Mouse (Mus musculus) Muller cell, postnatal 12 days (primary cell): ENCODE measurements at regions not wholly inside any gene's neighbourhood (a gene's known extent, or its start where the extent isn't known, plus 50 kb on each side); places are given as distances from the start of the nearest gene placed in this dataset.

Source experiments
- DNase-seq: peaks from one replicate; pipeline ENCODE4 v3.0.0-alpha.2; 2015; ENCODE audit errors: inconsistent ontology term

DNA sequence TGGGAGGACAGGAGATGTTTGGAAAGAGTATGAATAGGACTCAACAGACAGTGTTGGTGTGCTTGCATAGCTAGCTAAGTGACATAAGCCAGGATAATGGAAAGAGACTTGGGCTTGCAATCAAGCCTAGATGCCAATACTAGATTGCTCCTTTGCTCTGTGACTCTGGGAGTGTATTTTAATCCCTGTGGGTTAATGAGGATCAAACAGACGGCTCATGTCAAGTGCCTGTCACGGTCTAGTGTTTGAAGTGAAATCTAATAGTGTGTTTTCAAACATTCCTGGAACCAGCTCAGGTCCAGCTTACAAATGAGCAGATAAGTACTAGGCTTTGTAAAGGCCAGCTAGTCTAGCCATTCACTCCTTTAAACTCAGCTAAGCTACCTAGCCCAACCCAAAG lies 64.1 kb upstream of the Ranbp3l start:
- no peak for DNase-seq

DNA sequence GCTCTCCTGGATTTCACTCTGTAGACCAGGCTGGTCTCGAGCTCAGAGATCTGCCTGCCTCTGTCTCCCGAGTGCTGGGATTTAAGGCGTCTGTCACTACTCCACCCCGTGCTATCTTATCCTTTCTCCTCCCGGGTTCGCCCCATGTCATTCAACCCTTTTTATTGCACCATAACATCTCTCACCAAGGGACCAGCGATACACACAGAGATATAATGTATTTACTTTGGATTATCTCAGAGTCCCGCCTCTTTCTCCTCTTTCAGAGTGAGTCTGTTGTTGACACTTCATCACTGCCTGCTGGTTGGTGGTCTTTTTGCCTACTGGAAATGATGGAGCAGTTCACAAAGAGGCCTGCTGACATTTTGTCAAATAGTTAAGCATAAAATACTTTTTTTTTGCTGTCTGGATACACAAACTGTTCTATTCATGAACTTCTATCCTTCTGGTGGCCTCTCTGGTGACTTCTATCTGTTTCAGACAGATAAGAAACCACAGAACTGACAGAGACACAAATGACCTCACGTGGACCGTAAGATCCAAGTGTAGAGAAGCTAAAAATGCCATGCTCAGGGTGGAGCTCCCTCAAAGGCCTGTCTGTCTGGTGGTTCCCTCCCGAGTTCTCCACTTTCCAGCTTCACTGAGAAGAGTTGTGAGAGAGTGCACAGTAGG lies 70.1 kb upstream of the Ranbp3l start:
- DNase-seq, result no peak

DNA sequence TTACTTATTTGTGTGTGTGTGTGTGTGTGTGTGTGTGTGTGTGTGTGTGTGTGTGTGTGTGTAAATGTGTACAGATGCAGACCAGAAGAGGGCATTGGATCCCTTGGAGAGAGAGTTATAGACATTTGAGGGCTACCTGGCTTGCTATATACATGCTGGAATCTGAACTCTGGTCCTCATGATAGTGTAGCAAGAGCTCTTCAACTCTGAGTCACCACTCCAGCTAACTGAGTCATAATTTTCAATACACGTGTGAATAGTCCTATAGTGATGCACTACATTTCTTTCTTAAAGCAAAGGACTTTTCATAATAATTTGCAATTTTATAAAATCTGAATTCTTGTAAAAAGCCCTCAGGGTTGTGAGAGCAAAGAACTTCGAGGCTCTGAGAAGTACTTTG lies 70.9 kb upstream of the Ranbp3l start:
- DNase-seq, result no peak

DNA sequence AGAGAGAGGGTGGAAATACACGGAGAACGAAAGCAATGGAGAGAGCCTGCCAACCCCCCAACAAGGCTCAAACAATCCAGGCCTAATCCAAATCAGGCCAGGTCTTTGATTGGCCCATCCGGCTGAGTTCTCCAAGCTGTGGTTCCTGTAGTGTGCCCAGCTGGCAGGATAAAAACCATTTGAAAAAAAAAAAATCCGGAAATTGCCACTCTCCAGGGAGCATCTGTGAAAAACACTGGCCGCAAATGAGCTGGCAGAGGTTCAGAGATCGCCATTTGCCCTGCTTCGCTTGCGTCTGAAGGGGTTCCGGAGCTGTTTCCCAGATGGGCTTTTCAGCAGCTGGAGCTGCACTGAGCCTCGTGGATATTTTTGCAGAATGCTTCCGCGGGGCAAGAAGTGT lies 71.4 kb upstream of the Ranbp3l start:
- DNase-seq, result peak; percentile 31

DNA sequence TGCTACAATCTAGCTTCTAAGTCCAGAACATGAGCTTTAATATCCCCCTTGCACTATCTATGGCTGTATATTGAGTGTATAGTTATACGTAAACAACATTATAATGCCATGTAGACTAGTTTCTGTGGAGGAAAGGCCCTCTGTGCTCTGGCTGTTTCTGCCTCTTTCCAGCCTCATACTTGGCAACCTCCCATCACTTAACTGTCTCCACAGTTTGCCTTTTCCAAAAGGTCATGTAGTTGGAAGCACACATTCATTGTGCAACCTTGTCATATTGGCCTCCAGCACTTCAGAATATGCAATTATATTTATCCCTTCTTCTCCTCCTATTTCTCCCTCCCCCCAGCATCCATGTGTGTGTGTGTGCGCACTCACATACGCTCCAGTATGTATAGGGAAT lies 82.2 kb upstream of the Ranbp3l start:
- DNase-seq, result no peak

DNA sequence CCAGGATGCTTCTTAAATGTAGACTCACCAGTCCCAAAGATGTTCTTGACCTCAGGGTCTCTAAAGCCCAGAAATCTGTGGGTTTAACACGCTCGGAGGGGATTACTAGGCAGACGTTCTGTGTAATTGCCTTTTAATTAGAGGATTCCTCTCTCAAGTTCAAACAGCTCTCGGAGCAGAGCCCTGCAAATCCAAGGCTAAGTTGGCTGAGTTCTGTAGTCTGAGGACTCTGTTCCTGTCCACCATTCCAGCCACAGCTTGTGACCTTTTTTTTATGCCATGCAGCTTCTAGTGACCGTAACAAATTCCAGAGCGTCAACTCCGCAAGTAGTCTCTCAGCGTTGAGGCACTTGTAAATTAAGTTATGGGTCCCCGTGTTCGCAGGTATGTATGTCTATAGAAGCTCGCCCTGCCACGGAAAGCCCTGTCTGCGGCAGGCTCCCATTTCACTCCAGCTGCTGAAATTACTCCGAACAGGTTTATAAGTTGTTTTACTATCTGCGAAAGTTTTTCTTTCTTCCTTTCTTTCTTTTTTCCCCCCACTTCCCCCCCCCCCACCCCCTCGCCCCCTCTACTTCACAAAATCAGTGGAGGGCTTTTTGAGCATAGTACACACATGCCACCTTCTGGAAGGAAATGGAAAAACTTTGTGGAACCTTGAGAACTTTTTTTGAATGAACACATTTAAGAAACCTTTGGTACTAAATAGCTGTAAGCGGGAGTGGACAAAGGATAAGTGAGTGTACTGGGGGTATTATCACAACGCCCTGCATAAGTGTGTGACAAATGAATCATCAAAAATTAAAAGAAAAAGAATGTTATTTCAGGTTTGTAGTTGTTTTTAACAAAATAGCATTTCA lies 82.9 kb upstream of the Ranbp3l start:
- DNase-seq, result peak; percentile 44

DNA sequence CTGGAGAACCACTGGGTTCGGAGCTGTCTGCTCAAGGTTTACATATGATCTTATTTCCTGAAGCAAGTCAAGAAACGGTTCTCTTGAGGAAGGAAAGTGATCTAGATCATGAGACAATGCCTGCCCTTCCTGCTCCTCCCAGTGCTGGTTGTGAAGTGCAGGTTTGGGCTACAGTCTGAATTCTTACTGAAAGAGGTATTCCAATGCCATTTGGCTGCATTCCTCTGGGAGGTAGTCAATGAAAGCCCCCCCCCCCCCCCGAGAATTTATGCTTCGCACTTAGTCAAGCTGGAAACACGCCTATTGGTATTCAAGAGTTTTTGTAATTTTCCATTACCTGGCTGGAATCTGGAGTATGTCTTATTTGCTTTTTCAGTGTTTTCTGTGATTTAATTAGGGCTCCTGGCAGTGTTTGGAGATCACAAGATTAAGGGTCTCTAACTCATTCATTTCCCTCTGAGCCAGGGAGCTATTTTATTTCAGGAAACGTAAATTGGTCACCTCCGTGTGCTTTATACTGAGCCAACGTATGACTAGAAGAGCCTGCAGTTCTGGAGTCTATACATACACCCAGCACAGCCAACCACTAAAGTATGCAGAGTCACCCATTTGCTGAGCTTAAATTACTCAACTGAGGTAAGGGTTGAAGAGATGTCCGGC lies 84.7 kb upstream of the Ranbp3l start:
- peak; percentile 62 for DNase-seq

DNA sequence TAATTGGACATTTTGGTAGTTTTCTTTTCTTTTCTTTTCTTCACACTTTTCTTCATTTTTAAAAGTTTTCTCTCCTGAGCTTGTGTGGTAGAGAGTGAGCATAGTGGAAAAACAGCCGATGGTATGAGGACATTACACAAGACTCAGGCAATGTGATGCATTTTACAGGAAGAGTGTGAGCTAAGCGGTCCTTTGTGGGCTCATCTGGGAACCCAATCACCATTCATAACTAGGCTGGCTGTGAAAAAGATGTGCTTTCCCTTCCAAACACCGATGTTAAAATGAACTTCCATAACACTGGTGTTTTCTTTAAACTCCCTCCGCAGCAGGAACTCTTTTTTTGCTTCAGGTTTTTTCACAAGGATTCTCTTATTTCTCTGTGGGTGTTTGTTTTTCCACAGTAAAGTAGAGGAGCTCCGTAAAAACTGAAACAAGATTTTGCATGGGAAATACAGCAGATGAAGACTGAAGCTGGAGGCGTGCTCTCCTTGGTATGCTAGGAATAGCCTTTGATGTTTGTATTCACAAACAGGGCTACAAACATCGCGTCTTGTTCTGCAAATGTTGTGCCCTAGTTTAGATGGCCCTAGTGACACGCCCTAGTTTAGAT lies 92.8 kb upstream of the Ranbp3l start:
- DNase-seq, result no peak

DNA sequence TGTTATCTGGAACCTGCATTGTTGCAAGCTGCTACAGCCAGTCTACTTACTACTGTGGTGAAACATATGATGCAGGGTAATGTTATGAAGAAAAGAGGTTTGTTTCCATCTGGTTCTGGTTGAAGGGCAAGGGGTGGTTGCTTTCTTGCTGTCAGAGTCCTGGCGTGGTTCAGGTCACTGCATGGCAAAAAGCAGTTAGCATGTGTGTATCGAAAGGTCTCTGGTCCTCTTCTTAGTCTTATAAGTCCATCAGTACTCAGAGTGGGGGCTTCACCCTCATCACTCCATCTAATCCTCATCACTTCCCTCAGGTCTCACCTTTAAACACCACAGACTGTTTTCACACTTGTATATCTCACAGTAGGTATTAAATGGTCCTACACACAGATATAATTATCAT lies 99.7 kb upstream of the Ranbp3l start:
- no peak for DNase-seq

DNA sequence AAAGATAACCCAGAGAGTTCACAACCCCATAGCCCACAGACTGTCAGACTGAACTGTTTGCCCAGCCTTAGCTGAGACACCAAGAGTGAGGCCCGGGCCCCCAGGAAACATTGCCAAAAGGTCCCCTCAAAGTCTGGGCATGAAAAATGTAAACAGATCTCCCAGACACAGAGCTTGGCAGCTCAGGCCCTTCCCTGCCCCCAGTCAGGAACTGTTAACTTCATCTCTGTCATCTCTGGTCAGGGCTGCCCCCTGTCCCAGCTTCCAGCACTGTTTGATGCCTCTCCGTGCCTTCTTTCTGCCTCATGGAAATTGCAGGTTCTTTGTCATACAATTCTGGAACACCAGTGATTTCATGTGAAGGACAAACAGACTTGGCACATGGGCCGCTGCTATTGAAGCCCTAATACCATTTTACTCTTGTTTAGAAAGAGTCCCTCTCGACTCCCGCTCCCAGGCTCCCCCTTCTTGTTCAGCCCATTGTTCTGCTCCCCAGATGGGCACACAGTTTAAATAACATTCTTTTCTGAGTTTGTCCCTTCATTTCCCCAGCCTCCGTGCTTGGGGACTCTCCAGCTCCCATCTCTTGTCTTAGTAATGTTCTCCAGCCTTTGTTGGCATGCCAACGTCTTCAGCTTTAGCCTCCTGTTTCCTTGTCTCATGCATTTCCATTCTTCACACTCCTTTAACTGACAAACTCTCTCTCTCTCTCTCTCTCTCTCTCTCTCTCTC lies 100.4 kb upstream of the Ranbp3l start:
- DNase-seq, result peak; percentile 28

DNA sequence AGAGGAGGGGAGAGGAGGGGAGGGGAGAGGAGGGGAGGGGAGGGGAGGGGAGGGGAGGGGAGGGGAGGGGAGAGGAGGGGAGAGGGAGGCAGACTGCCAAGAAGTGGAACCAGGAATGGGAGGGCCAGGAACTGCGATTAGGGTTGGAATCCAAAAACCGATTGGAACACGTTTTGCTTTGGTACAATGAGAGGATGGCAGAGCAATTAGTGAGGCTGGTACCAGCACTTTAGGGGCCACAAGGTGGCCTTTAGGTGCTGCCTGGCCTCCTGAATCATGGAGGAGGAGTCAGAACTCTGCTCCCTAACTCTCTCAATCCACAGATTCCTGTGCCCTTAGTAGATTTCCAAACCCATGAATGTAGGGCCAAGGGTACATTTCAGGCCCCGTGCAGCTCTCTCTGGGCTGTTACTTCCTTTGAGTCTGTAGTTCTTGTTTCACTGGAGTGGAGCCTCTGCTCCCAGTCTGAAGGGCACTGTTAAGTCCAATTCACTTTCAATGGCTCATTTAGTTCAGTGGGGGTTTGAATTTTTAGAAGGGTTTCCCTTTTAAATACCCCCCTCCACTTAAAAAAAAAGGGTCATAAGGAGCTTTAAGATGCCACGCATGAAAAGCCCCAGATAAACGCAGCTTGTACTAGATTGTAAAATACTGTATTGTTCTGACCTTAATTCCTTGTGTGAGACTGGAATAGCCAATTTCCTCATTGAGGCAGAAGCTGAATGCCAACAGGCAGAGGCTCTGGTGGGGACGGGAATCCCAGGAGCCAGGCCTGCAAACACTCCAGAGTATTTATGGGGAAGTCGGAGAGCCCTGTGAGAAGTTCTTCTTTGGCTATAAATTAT lies 102.4 kb upstream of the Ranbp3l start:
- peak; percentile 36 for DNase-seq

DNA sequence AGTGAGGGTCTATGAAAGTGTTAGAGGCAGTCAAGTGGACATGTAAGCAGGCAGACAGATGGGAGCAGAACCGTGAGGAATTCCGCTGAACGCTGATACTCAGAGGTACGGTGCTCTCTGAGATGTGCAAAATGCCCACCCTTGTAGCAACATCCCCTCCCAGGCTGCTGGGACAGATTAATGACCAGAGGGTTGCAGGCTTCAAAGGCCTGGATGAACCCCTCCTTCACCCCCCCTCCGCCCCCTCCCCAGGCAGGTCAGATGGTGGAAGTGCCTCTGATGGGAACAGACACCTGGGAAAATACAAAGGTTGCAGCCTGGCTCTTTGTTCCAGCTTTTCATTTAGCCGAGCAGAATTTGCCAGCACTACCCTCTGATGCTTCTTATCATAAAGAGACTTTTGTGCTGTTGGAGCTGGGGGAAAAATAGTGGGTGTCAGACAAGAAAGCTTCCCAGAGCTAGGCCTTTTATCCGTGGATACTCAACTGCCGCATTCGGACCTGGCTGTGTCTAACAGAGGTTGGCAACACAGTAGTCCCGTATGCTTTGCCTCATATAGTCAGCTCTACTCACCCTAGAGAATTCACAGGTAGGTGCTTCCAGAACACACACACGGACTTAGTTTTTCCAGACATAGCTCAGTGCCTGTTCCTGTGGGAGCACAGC lies 111.2 kb upstream of the Ranbp3l start:
- DNase-seq, result no peak

DNA sequence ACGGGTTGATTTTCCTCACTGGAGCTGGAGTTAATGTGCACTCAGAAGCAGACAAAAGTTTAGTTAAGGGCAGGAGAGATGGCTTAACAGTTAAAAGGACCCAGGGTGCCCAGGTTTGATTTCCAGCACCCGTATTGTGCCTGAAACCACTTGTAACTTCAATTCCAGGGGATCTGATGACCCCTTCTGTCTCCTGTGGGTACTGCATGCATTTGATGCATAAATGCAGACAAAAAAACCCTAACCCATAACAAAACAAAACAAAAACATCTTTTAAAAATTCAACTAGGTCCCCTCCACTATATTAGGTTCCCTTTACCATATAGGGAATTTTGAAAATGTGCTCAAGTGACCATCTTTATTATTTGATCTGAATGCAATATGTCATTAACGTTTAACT lies 112.2 kb upstream of the Ranbp3l start:
- no peak for DNase-seq

DNA sequence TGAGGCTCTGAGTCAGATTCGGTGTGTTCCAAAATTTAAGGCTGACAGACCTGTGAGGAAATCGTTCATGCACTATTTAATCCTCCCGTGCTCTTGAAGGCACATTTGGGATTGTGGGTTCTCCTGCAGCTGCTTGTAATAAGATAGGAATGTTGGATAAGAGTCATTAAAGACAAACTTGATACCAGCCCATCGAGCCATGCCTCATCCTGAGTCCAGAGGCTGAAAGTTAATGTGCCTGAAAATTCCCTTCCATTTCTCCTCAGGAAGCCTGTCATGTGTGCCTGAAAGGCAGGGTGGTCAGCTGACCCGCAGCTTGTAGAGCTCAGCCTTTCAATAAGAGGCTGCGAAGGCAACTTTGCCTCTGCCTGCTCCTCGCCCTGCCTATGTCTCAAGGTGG lies 113.4 kb upstream of the Ranbp3l start:
- DNase-seq, result peak; percentile 69

DNA sequence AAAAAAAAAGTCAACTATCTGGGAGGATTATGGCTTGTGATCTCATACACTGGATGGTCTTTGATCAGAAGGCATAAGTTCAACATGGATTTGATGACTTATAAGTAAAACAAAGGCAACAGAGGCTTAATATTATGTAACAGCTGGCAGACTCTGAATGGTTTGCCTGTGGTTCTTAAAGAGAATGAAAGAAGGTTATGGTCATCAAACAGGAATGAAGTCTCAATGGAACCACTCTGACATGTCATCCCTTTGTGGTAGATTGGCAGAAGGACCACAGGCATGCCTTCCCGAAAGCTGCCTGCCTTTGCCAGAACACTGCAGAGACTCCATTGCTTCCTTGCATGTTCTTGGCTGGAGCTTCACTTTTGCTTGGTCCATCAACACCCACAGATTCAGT lies 116.8 kb upstream of the Ranbp3l start:
- DNase-seq, result peak; percentile 94

DNA sequence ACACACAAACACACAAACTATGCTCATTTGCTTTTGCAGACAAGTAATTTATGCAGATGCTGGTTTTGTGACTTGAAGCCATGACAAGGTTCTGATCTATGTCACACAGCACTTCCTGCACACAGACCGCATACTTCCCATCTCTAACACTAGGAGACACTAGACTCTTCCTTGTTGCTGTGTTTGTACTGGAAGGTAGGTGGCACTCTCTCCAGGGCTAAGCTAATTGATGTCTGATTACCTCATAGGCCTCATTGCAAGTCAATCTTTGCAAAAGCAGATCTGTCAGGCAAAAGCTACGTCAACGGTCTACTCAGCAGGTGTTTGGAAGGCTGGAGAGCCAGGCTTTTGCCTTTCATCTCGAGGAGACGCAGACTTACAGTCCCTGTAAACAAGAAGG lies 118.3 kb upstream of the Ranbp3l start:
- no peak for DNase-seq

DNA sequence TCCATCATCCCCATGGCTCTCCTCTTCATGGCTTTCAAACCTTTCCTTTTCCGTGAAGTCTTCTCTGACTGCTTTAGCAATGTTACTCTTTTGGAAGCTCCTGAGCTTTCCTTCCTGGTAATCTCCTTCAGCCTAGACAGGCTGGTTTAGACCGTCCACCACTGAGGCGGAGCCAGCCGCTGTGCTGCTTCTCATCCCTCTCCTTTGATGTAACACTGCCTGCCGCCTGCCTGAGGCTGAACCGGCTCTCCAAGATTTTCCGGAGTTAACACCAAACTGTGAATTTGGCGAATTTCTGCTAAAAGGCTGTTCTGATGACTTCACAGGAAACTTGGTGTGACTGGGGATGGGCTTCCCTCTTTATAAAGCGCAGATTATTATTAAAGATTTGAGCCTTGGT lies 125.6 kb upstream of the Ranbp3l start:
- no peak for DNase-seq

DNA sequence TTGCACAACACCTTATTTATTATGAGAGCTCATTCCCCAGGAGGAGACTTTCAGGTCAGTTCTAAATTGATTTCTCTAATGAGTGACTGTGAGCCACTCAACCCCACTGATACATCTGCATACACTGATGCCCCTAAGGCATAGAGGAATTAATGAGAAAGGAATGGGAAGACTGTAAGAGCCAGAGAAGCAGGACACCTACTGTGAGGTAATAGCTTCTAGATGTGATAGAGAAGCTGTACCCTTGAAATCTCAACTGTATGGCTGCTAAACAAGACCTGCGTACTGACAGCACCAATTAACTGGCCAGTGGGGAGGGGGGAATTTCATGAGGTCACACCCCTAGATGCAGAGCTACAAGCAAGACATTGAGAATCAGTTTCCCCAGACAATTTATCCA lies 128.3 kb upstream of the Ranbp3l start:
- DNase-seq, result no peak

DNA sequence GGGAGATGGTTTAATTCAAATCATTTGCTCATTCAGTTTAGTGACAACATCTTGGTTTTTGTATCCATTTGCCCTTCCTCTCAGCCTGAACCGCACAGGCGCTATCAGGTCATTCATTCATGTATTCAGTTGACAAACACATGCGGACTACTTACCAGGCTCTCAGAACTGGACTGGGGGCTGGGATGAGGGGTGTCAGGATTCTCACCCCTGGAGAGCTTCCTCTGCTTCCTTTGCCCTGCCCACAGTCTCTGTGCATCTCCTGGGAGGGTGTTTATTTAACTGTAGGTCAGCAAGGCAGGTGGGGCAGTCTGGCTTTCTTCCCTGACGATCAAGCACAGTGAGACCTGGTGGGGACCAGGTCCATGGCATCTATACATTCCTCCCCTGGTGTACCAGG lies 123.6 kb upstream of the Slc1a3 start:
- DNase-seq, result no peak

DNA sequence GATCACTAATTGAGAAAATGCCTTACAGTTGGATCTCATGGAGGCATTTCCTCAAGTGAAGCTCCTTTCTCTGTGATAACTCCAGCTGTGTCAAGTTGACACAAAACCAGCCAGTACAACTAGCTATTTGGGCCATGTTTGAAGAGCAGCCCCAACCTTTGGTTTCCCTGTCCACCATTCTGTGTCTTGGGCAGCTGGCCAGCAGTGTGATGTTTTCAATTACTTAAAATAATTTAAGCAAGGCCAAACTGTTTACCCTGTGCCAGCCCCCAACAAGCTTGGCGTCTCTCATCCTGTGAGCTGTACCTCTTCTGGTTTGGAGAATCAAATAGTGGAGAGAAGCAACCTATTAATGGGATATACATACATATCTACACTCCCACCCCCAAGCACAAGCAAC lies 122.4 kb upstream of the Slc1a3 start:
- DNase-seq, result no peak
